Mouse (Mus musculus) limb, embryonic 14.5 days (tissue): Measurements from ENCODE around the gene Dcaf15. TPM values are rescaled to one million over a fixed set of nuclear protein-coding genes. Genes with fewer than 3 reads are reported as not detected.

Experiments
- ATAC-seq: fragments of 200-750 bp; cut with Nextera tagmentation; 2 replicates; pipeline ENCODE4 v1.8.0; 2017; ENCODE audit warnings: low read depth, moderate number of reproducible peaks, moderate TSS enrichment; ENCODE audit not compliant: low FRiP score
- DNase-seq: peaks from one replicate; pipeline ENCODE4 v3.0.0-alpha.2; 2015; ENCODE audit warnings: low spot score
- H3K27ac ChIP-seq: fragments of 300-500 bp; sonication (generic); replicated peaks from 2 replicates; pipeline ENCODE4 v1.5.1; 2014; ENCODE audit warnings: low read depth, mild to moderate bottlenecking, low read length, moderate library complexity, mixed read lengths
- H3K27me3 ChIP-seq: fragments of 300-500 bp; sonication (generic); 2 replicates; pipeline ENCODE4 v1.6.1; 2014; ENCODE audit warnings: low read length, mixed read lengths; ENCODE audit not compliant: control insufficient read depth, insufficient read depth
- H3K36me3 ChIP-seq: fragments of 300-500 bp; sonication (generic); 2 replicates; pipeline ENCODE4 v1.6.1; 2014; ENCODE audit warnings: mild to moderate bottlenecking, low read length, moderate library complexity, mixed read lengths; ENCODE audit not compliant: control insufficient read depth, insufficient read depth
- H3K4me1 ChIP-seq: fragments of 300-500 bp; sonication (generic); 2 replicates; pipeline ENCODE4 v1.6.1; 2014; ENCODE audit warnings: antibody characterized with exemption, low read length, mixed read lengths; ENCODE audit not compliant: control insufficient read depth, insufficient read depth
- H3K4me2 ChIP-seq: fragments of 300-500 bp; sonication (generic); replicated peaks from 2 replicates; pipeline ENCODE4 v1.6.1; 2014; ENCODE audit warnings: low read depth, mild to moderate bottlenecking, low read length, moderate library complexity; ENCODE audit not compliant: severe bottlenecking
- H3K4me3 ChIP-seq: fragments of 300-500 bp; sonication (generic); replicated peaks from 2 replicates; pipeline ENCODE4 v1.5.1; 2014; ENCODE audit warnings: low read length
- H3K9ac ChIP-seq: fragments of 300-500 bp; sonication (generic); 2 replicates; pipeline ENCODE4 v1.6.1; 2014; ENCODE audit warnings: mild to moderate bottlenecking, low read depth, low read length, moderate library complexity; ENCODE audit not compliant: severe bottlenecking
- H3K9me3 ChIP-seq: fragments of 300-500 bp; sonication (generic); 2 replicates; pipeline ENCODE4 v1.6.1; 2016; ENCODE audit warnings: low read length; ENCODE audit not compliant: control insufficient read depth
- POLR2A ChIP-seq: fragments of 200-500 bp; IDR thresholded peaks from 2 replicates; pipeline ENCODE4 v1.8.0; 2012; ENCODE audit warnings: inconsistent platforms, mild to moderate bottlenecking, moderate library complexity, borderline replicate concordance; ENCODE audit not compliant: insufficient read depth, insufficient read length; ENCODE audit errors: extremely low read depth
- WGBS: fragments of 180-500 bp; shearing (Covaris S2); extraction: QIAGEN DNeasy Blood & Tissue Kit; methylation state at CpG from one replicate; pipeline ENCODE4 v1.1.7; 2014; 5-methylcytosine and 5-hydroxymethylcytosine counted together
- polyA plus RNA-seq, 2 experiments: library from polyadenylated mRNA; depleted of rRNA in 1 of 2; stranded (reverse) in 1 of 2; unstranded in 1 of 2; fragments of >200 nt; fragmentation: Nextera tagmentation in 1 of 2; extraction: Ambion mirVana in 1 of 2; gene quantifications; 2 replicates each; pipeline versions ENCODE4 v1.2.1 to v1.2.3; 2012 to 2014

The Dcaf15 gene
- polyA plus RNA-seq, 2 experiments = 8.7 to 79.5 TPM

DNA sequence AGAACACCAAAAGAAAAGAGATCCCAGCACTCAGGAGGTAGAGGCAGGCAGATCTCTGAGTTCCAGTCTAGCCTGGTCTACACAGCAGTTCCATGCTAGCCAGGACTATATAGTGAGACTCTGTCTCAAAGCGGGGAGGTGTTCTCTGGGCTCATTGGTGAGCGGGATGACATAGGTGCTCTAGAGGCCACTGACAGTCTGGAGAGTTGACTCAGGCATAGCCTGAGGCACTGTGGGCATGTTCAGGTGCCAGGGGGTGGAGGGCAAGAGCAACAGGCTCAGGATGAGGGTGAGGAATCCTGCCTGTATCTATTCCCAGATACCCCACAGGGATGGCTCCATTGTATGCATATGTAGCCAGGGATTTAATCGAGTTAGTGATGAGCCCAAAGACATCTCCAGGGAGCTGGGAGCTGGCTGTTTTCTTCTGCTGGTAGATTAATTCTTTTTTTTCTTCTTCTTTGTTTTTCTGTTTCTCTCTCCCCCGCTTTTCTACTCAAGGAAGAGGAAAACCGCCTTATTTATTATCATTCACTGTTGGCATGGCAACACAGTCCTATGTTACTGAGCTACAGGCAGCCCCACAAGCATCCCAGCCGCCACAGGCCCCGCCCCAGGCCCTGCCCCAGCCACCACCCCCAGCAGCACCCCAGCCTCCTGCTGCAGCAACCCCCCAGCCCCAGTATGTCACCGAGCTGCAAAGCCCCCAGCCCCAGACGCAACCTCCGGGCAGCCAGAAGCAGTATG is 31.2 kb downstream of the Dcaf15 start:
- Histone ChIP-seq H3K4me2 (no peak overlapping the region), H3K27me3 (no peaks in the 10 kb centered on the region), H3K4me3 (no peak overlapping the region), H3K4me1 (peaks cover 6% of the 10 kb centered on the region; the same call in 1 of the 2 replicates), H3K9me3 (no peaks in the 10 kb centered on the region), H3K9ac (no peak overlapping the region), H3K27ac (no peak overlapping the region), H3K36me3 (peaks cover 20% of the 10 kb centered on the region)
- DNase-seq = no peak
- 63% methylated on average over 9 of the region's 10 CpGs for WGBS
- TF ChIP-seq POLR2A = no peak
- no peak for ATAC-seq

DNA sequence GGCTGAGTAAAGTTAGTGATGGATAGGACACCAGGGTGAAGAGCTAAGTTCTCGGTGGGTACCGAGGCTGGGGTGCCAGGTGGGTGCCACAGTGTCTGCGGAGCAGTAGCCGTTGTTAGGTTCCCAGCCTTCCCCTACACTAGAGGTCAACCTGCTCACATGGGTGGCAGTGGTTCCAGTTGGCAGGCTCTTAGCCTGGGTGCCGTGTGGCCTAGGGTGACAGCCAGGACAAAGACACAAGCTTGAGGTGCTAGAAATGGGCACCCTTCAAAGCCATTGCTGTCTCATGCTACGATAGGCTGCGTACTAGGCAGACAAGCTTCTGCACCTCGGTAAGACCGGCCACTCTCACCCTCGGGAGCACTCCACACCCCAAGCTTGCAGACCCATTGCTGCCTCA is 32.2 kb downstream of the Dcaf15 start:
- Histone ChIP-seq H3K4me2 (no peak overlapping the region), H3K36me3 (peaks cover 16% of the 10 kb centered on the region; the same call in 1 of the 2 replicates), H3K27me3 (no peaks in the 10 kb centered on the region), H3K4me3 (no peak overlapping the region), H3K27ac (no peak overlapping the region), H3K4me1 (peaks cover 15% of the 10 kb centered on the region; the same call in 1 of the 2 replicates), H3K9me3 (no peaks in the 10 kb centered on the region), H3K9ac (no peak overlapping the region)
- ATAC-seq (no peak), DNase-seq (no peak)
- no peak for TF ChIP-seq POLR2A
- WGBS = 81% methylated on average over 10 of the region's 10 CpGs

DNA sequence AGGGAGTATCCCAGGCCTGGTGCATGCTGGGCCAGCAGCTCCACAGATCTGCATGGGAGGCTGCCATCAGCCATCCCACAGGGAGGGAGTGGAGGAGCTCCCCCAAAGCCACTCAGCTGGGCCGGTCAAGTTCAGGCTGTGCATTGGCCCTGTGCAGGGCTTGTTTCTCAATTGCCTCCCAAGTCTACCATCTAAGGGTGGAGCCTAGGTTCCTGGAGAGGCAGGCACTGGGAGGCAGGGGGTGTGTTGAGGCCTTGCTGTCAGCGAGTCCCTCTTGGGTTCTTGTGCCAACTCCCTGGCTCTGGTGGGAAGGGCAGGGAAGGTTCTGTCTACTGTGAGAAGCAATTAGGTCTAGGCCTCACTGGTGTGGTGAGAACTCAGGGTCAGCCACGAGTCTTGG is 32.6 kb downstream of the Dcaf15 start:
- peaks cover 12% of the 10 kb centered on the region; the same call in 1 of the 2 replicates for H3K36me3 ChIP-seq
- no peaks in the 10 kb centered on the region for H3K9me3 ChIP-seq
- H3K9ac ChIP-seq = no peak overlapping the region
- ATAC-seq (no peak), DNase-seq (no peak)
- no peak for TF ChIP-seq POLR2A
- no peak overlapping the region for H3K4me3 ChIP-seq
- 75% methylated on average over 3 of the region's 3 CpGs for whole genome bisulfite sequencing
- no peaks in the 10 kb centered on the region for H3K27me3 ChIP-seq
- H3K4me1 ChIP-seq = peaks cover 15% of the 10 kb centered on the region; the same call in 1 of the 2 replicates
- no peak overlapping the region for H3K27ac ChIP-seq
- no peak overlapping the region for H3K4me2 ChIP-seq

DNA sequence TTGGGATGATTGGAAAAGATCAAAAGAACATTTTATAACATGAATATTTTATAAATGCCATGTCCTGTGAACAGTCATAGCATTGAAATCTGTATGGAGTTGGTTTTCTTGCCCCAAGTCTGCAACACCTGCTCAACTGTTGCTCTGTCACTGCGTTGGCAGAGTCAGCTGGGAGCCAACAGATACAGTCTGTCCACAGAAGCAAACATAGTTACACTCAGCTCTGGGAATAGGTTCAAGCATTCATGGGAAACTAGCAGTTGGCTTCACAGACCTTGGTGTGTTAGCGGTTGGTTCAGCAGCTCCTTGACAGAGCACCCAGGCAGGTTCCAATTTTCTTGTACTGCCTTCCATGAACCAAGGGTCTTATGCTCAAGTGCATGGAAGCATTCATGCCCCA is 33.9 kb downstream of the Dcaf15 start:
- 88% methylated on average over 2 of the region's 2 CpGs for WGBS
- H3K27ac ChIP-seq = no peak overlapping the region
- TF ChIP-seq POLR2A = no peak

DNA sequence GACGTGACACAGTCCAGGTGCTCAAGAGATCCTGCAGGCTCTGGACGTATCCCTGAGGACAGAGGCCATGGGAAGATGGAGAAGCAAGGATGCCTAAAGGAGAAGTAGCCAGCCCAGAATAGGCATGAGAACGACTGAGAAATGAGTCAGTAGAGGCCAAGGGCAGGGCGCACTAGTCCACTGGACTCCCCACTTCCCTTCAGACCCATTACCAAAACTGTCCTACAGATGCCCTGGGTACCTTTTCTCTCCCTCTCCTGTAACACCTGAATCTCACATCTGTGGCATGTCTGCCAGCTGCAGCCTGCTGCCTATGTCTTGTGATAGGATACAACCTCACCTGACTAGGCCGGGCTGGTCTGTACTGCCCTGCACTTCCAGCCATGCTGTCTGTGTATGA is 34.3 kb downstream of the Dcaf15 start:
- Histone ChIP-seq H3K36me3 (0 out of 2 replicates have a peak, but pooled peaks cover under 1% of the 10 kb centered on the region), H3K4me2 (no peak overlapping the region), H3K27ac (no peak overlapping the region), H3K9ac (no peak overlapping the region), H3K4me3 (no peak overlapping the region), H3K9me3 (no peaks in the 10 kb centered on the region), H3K4me1 (peaks cover 15% of the 10 kb centered on the region; the same call in 1 of the 2 replicates), H3K27me3 (no peaks in the 10 kb centered on the region)
- DNase-seq = no peak
- WGBS = 92% methylated on average over 5 of the region's 5 CpGs
- no peak for TF ChIP-seq POLR2A
- ATAC-seq = no peak

More for the DNA sequence above, 33.9 kb downstream of the Dcaf15 start:
- Histone ChIP-seq H3K4me1 (peaks cover 15% of the 10 kb centered on the region; the same call in 1 of the 2 replicates), H3K4me3 (no peak overlapping the region), H3K36me3 (0 out of 2 replicates have a peak, but pooled peaks cover 5% of the 10 kb centered on the region), H3K4me2 (no peak overlapping the region), H3K9me3 (no peaks in the 10 kb centered on the region), H3K9ac (no peak overlapping the region), H3K27me3 (no peaks in the 10 kb centered on the region)
- DNase-seq (no peak), ATAC-seq (no peak)

DNA sequence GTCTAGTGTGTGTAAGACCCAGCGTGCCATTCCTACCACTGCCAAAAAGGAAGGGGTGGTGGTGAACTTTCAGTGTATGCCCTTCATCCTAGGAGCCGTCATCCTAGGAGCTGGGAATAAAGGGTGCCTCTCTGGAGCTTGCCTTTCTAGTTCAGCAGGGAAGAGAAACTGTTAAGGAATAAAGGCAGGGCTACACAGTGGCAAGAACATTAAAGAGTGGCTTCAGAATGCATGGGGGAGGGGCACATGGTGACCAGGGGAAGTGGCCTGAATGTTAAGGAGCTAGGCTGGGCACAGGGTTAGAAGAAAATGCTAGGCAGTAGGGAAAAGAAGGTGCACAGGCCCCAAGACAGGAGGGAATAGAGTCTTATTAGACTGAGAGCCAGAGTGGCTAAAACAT is 34.8 kb downstream of the Dcaf15 start:
- H3K9me3 ChIP-seq = no peaks in the 10 kb centered on the region
- no peak overlapping the region for H3K9ac ChIP-seq
- WGBS = 74% methylated on average over 2 of the region's 2 CpGs
- no peak for DNase-seq
- no peak overlapping the region for H3K27ac ChIP-seq
- H3K27me3 ChIP-seq = no peaks in the 10 kb centered on the region
- peaks cover 15% of the 10 kb centered on the region; the same call in 1 of the 2 replicates for H3K4me1 ChIP-seq
- ATAC-seq = no peak
- H3K4me3 ChIP-seq = no peak overlapping the region
- H3K36me3 ChIP-seq = no peaks in the 10 kb centered on the region
- no peak for TF ChIP-seq POLR2A
- no peak overlapping the region for H3K4me2 ChIP-seq
